Mouse (Mus musculus): Measurements from ENCODE around the gene Aym1.
"Not testable (repeated sequence)": the region's sequence is repeated elsewhere in the genome, so short reads cannot be mapped to it uniquely, and the experiment has no call there.

The Aym1 gene

DNA sequence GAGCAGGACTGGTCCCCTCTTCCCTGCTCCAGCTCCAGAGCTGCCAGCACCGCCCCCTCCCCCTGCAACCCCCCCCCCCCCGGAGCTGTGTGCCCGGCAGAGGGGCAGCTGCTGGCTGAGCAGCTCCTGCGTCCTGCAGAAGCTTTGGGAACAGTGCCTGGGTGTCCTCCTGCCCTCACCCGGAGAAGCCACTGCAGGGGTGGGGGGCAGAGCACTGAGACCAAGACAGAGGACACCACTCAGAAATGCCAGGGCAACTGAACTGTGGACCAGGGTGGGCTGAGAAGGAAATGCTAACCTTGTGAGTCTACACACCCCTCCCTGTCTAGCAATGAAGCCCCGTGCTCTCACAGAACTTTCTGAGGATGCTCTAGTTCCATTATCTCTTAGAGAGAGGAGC is at the start of gene Aym1:
Gene Aym1 (plus strand): TSS at position 109 of the 400 bp plus-strand sequence.
- no peak for DNase-seq (ENCODE audit: low spot score in 2 of 2)

DNA sequence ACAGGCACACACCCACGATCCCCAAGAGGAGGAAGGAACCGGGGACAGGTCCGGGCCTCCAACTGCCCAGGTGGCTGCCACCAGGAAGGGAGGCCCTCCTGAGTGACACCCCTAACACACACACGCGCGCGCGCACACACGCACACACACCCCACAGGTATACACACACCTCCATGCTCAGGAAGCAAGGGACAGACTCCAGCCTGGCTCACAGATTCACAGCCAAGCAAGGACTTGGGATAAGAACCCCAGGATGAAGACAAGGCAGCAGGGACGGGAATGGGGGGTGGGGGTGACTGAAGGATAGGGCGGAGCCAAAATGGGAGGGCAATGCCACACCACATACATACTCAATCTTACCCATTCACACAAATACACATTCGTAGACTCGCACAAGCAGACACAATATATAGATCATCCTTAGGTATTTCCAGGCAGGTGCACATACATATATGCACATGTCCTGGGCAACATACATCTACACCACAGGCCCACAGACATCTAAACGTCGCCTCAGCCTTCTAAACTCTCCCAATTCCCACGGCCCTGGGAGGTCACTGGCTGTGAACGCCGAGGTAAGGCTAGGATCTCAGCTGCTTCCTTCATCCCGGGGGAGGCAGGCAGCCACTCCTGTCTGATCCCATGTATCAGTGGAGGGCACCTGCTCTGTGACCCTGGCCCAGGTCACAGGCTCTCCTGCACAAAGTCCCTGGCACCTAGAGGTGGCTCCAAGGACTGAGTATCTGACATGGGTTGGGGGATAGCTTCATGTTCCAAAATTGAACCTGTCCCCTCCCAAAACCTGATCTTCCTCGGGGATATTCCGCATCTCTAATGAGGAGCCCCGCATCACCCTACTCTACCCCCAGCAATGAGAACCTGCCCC is 47.4 kb upstream of the Aym1 start:
- no peak for DNase-seq (ENCODE audit: low spot score in 2 of 2)

DNA sequence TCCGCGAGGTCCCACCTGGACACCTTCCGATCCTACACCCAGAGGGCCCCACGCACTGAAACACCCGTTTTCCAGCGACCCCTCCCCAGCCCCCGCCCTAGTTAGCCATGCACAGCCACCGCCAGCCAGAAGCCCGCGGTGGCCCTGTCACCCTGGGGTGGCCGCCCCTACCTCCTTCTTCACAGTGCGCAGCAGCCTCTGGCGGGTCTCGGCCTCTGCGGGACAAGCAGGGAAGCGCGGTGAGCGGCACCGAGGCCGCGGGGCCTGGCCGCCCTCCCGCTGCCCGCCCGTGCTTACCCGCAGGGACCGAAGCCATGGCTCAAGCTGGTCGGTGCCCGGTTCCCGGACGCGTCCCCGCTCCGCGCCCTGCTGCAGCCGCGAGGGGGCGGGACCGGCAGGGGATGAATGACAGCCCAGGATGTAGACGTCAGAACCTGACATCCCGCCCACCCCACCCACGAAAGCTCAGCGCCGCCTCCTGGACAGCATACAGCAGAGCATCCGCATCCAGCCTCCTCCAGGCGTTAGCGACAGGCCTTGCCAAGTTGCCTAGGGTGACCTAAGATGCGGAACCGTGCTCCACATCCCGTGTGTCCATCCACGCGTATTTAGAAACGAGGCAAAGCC is 46.6 kb upstream of the Aym1 start, which contains the start of gene Sgsm1:
Gene Sgsm1 (minus strand): TSS at position 410 of the 627 bp plus-strand sequence.
- peak; percentile 74 to 86 for DNase-seq (ENCODE audit: low spot score in 2 of 2)

DNA sequence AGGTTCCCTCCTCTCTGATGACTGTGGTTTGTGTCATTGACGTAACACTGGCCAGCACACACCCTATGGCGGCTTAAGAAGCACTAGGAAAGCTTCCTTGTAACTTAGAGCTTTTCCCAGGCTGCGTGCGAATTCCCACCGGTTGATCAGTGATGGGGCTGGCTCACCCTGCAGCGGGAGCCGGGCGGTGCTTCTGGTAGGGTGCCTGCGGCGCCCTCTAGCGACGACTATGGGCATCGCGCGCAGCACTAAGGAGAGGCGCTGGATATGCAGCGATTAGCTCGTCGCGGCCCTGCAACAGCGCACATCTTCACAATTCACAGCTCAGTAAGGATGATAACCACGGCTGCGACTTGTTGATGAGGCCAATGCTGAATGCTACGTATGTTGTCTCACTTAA is 43.1 kb upstream of the Aym1 start:
- peak; percentile 83 to 92 for DNase-seq (ENCODE audit: low spot score in 2 of 2)

DNA sequence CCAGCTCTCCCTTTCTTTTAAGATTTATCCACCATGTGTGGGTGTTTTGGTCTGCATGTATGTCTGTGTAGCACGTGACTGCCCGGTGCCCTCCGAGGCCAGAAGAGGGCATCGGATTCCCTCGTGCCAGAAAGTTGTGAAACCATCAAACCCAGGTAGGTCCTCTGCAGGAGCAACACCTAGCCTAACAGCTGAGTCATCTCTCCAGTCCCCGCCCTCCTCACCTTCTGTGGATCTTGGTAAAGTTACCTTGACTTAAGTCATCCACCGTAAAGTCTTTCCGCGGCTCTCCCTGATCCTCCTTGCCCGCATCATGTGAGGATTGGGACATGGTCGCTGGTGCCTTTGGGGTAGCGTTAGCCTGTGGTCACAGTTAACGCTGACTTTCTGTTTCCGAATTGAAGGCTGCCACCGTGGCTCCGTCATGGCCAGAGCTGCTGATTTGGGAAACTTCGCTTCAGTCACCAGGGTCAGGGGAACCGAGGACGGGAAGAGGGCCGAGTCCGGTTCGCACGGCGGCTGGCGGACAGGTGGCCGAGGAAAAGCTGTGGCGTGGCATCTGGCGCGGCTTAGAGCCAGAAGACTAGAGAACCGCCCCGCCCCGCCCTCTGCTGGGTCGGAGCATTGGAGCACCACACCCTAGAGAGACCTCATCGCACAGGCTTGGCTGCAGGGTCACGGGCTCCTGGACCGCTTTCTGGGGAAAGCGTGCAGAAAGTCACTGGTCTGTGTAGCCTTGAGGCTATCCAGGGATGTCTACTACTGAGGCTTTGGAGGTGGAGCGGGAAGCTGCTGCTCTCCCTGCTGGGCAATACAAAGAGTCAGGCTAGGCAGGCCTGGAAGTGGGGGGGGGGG is 33.1 kb upstream of the Aym1 start:
- peak in 1 of 2 experiments; percentile 50 for DNase-seq (ENCODE audit: low spot score in 2 of 2)

DNA sequence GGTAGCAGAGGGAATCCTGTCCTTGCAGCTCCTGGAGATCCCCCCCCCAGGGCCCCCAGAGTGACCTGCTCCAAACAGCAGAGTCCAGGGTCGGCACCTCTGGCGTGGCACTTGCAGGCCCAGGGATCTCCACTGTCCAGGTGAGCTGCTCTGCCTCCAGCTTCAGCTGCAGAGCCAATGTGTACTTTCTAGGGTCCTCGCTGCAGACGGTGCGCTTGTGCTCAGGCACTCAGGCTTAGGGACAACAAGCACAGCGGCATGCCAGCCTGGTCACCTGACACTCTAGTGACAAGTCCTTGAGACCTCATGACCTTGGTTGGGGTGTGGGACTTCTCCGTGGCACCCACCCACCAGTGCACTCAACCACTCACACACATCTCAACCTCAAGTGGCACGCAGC is 27.6 kb upstream of the Aym1 start:
- no peak for DNase-seq (ENCODE audit: low spot score in 2 of 2)

DNA sequence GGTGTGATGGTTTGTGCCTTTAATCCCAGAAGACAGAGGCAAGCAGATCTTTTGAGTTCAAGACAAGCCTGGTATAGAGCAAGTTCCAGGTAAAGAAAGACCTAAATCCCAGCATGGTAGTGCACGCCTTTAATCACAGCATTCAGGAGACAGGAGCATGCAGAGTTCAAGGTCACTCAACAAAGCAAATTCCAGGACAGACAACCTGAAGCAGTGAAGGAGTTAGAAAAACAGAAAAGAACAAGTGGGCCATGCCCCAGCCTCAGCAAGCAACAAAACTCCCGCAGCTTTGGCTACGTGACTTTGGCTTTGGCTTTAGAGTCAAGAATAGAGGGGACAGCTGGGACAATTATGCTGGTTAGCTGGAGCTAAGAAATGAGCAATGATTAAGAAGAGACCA is 26.9 kb upstream of the Aym1 start:
- DNase-seq (ENCODE audit: low spot score in 2 of 2): no peak

DNA sequence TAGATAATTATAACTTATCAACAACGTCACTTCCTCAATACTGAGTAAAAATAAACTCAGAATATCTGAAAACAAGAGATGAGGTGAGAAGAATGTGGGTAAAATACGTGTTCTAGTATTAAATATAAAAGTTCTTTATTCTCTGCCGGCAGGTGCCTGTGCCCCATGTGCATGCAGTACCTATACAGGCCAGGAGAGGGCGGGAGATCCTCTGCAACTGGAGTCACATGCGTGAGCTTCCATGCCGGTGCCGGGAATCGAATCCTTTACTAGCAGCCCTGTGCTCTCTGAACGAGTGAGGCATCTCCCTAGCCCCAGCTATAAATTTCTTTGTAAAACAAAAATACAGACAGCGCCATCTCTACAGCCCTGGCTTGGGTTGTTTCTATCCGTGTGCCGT is 24.9 kb upstream of the Aym1 start:
- DNase-seq (ENCODE audit: low spot score in 2 of 2): peak in 1 of 2 experiments; percentile 56

DNA sequence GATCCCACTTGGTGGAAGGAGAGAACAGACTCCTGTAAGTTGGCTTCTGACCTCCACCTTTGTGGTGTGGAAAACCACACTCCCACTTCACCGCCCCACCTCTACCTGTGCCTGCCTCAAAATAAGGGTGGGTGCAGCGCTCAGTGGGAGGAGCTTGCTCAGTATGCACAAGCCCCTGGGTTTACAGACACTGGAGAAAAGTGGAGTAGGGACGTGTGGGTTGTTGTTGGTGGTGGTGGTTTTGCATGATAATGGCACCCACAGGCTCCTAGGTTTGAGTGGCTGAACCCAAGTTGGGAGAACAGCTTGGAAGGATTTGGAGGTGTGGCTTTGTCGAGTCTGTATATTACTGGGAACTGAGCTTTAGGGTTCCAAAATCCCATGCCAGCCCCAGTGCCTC is 24.2 kb upstream of the Aym1 start:
- no peak for DNase-seq (ENCODE audit: low spot score in 2 of 2)

DNA sequence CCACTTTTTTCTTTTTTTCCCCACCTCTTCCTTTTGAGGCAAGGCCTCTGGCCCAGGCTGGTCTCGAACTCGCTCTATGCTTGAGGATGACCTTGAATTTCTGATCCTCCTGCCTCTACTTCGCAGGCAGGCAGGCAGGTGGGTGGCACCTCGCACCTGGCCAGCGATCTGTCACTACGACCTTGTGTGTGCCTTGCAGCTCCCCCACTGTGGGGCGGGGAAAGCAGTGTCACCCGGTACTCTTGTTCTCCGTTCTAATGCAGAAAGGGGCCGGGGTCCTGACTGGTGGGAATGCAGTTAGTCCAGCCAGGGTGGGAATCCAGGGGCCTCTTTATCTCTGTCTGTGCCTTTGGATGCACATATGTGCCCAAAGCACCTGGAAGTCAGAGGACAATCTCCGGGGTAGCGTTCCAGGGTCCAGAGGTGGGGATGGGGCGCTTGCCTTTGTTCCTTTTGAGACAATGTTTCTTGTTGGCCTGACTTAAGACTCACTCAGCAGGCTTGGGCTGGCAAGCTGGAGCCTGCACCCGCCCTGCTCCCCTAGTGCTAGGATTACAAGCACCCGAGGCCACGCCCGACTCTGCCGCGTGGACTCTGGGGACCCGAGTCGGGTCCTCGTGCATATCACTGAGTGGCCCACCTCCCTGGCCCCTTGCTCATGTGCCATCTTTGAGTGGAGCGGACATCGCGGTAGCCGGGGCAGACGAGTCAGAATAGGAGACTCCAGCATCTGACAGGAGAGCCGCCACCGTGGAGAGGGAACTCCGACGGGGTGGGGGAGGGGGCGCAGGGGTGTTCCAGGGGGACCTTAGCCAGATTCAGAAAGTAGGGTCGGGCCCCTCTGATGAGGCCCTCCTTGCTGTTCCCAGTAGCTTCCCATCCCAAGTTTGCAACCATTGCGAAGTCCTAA is 22.2 kb upstream of the Aym1 start:
- DNase-seq (ENCODE audit: low spot score in 2 of 2): no peak

DNA sequence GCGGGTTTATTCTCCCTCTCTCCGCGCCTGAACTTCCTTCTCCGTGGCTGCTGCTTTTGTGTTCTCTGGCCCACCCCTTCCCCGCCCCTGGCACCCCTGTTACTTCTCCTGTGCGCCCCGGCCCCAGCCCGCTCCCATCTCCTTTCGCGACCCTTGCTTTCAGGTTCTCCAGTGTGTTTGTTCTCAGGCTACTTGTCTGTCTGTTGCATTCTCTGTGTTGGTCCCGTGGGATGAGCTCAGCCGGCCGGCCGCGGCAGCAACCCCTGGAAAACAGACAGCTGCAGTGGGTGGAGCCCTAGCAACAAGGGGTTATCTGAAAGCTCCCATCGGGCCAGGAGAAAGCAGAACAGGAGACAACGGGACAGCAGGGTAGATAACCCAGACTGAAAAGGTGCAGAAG is 21.4 kb upstream of the Aym1 start:
- no peak for DNase-seq (ENCODE audit: low spot score in 2 of 2)

DNA sequence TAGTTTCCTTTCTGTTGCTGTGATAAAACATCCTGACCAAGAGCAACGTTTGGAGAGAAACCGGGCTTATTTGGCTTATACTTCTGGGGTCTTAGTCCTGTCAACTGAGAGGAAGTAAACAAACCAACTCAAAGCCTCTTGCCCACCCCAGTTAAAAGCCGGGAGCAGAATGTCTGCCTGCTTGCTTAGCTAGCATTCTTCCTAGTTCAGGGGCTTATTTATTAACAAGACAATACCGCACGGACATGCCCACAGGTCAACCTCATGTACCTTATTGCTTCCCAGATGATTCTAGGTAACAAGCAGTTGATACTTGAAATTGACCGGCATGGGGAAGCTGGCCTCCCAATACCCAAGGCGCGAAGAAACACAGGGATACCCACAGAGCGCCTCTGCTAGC is 20.8 kb upstream of the Aym1 start:
- no peak for DNase-seq (ENCODE audit: low spot score in 2 of 2)

DNA sequence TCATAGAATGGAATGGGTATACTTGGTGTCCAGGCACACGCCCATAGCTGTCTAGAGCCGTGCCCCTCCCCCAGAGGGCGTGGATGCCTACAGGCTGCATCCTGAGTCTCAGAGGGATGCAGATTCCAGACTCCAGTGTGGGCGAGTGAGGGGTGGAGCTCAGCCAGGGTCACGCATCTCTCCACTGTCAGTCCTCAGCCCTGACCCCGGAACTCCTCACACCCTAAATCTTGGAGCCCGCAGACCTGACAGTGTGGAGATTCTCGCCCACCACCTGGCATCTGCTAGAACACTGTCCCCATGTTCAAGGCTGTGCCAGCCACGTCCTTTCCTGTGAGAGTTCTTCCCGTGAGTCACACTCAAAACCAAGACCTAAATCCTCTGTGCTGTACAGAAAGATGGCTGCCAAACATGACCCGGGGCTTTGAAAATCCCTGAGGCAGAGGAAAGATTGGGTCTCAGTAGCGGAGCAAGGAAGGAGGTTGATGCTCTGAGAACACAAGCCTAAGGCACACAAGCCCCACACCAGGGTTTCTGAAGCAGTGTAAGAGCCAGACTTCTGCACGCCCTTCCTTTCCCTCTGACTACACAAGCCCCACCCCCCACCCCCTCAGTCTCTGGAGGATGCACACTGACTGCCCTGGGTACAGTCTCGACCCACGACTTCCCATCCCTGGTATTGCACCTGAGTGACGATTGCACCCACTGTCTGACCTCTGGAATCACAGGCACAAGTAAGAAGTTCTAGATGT is 12.3 kb upstream of the Aym1 start:
- no peak for DNase-seq (ENCODE audit: low spot score in 2 of 2)

DNA sequence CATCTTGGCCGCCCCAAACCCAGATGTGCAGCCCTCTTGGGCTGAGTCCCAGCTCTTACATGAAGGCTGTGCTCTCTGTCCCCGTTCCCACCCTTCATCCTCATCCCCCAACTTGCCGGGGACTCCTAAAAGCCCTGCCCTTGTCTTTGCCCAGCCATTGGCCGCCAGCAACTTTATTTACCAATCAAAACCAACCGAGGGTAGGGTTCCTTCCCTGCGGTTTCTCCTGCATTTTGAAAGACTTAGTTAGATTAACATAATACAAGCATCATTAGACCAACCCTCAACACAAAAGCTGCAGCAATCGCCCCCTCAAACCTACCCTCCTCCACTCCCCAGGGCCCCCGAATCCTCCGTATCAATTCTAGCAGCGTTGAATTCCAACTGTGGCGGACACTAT is 11.3 kb upstream of the Aym1 start:
- DNase-seq (ENCODE audit: low spot score in 2 of 2): no peak

DNA sequence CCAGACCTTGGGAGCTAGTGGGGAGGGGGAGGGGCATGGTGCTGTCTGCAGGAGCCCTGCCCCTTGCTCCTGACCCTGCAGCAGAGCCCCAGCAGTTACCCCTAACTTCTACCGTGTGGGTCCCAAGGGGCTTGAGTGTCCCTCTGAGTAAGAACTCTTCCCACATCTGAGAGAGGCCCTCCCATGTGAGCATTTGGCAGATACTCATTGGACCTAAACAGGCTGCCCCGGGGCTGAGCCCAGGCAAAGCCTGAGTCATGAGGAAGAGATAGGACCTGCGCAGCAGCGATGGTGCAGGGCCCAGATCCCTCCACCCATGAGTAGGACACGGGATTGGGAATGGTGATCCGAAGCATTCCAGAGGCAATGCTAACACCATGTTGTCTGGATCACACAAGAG is 10.4 kb upstream of the Aym1 start:
- not testable (repeated sequence) for DNase-seq (ENCODE audit: low spot score in 2 of 2)

DNA sequence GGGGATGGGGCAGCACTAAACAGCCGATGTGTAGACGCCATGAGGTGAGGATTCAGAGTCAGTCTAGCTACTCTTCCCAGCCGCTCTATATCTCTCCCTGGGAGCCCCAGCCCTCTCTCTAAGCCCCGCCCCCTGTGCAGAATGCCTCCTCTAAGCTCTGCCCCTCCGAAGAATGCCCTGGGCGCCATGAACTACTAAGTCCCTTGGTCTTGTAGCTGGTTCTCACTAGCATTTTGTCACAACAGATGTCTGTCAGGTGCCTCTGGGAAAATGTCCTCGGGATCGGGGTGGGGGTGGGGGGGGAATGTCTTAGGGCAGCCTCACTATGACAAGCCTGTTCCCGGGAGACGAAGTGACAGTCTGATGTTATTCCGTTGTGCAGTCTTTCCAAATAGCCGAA is 9.5 kb upstream of the Aym1 start:
- DNase-seq (ENCODE audit: low spot score in 2 of 2): no peak

DNA sequence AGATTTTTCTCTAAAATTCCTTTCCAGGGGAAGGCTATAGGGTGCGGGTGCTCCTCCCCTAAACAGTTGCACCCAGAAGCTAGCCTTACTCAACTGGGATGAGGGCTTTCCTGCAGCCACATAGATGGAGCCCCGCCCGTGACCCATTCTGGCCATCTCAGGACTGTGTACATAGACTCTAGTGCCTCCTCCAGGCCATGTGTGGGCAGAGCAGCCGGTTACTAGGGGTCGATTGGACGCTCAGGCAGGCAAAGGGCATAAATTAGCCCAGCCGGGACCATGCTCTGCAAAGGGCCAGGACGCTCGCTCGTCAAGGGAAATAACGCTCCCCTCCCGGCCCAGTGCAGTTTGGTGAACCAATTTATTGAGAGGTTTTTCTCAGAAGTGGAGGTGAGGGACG is 8.5 kb upstream of the Aym1 start:
- DNase-seq (ENCODE audit: low spot score in 2 of 2): peak in 1 of 2 experiments; percentile 54

DNA sequence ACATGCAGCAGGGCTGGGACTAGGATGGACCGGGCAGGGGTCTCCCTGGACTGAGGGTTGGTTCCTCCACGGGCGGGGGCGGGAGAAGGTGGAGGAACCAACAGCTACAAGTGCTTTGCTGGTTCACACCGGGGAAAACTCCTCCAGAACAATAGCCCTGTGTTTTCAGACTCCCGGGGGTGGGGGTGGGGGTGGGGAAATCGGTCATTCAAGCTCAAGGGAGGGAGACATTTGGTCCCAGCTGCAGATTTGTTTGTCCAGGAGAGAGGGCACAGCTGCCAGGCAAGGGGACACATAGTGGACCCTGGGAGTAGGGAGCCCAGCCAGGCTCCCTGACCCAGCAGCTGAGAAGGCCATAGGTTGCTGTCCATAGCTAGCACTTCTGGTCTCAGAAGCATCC is 7.9 kb upstream of the Aym1 start:
- DNase-seq (ENCODE audit: low spot score in 2 of 2): no peak

DNA sequence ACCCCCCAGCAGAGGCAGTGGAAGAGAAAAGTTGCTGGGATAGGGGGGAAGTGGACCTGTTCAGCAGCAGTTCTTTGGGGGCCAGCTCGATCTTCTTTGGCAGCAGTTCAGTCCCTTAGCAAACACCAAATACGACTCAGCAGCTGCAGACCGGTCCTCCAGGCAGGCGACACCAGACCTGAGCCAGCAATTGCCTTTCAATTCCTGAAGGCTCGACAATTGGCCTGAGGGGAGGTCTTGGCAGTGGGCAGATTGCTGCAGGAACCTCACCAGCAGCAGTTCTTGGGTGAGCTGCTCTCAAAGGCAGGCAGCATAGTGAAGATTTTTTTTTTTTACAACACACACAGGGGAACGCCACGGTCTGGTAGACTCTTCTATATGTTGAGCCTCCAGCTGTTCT is 7.3 kb upstream of the Aym1 start:
- no peak for DNase-seq (ENCODE audit: low spot score in 2 of 2)

DNA sequence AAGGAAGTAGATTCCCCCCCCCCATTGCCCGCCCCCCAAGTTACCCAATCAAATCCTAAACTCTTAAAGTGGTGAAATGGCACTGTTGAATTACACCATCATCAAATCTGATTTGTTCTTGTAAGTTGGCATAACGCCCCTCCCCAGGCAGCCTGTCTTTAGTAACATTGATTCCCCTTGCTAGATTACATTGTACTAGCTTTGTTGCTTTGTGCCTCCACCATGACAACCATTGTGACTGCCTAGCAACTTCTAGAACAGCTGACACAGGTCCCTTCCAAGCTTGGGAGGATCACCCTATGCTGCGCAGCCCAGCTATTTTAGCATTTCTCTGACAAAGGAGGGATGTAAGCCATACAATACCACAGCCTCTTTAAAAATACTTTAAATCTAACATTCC is 5.3 kb upstream of the Aym1 start:
- no peak for DNase-seq (ENCODE audit: low spot score in 2 of 2)

DNA sequence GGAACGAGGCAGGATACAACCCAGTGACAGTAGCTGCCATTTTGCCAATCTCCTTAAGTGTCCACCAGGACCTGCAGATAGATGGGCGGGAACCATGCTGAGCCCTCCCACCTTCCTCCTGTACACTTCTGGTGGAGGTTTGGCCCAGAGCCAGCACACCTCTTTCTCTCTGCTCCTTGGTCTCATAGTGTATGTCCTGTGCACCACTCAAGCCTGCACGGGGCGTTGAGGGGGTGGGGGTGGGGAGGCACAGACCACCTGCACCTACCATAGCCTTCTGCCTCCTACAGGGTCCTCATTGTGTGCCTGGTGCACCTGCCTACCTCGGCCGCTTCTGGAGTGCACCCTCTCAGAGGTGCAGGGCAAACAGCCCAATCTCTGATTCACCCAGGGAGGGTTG is 4.5 kb upstream of the Aym1 start:
- no peak for DNase-seq (ENCODE audit: low spot score in 2 of 2)

All from cerebellum, postnatal 4 days (tissue).